Mouse (Mus musculus): ENCODE measurements around the gene Iqschfp. TPM values are rescaled to one million over a fixed set of nuclear protein-coding genes. Genes with fewer than 3 reads are reported as not detected.

The Iqschfp gene
- polyA plus RNA-seq, 1 experiment = 1.2 TPM

GRCm38 (mm10) chr3:67930424-67931133 lies 38.5 kb downstream of the Iqschfp start:
- TF ChIP-seq CTCF (IDR thresholded peaks at IDR 0.05; ENCODE audit: borderline replicate concordance, insufficient read depth, low read depth, low read length) (no peak), POLR2A (IDR thresholded peaks at IDR 0.05; ENCODE audit: borderline replicate concordance, insufficient read depth, low read length) (no peak)
- 79% methylated on average over 10 of the region's 10 CpGs for WGBS
- H3K4me3 ChIP-seq (replicated peaks; ENCODE audit: insufficient read depth, low read depth, low read length) = no peak overlapping the region
- no peak overlapping the region for H3K27ac ChIP-seq (ENCODE audit: insufficient read depth, low read length)
- no peak for DNase-seq
- H3K27me3 ChIP-seq (ENCODE audit: control insufficient read depth, insufficient read depth, low read length) = no peaks in the 10 kb centered on the region
- H3K4me1 ChIP-seq (ENCODE audit: control insufficient read depth, insufficient read depth, low read length) = no peaks in the 10 kb centered on the region

DNA sequence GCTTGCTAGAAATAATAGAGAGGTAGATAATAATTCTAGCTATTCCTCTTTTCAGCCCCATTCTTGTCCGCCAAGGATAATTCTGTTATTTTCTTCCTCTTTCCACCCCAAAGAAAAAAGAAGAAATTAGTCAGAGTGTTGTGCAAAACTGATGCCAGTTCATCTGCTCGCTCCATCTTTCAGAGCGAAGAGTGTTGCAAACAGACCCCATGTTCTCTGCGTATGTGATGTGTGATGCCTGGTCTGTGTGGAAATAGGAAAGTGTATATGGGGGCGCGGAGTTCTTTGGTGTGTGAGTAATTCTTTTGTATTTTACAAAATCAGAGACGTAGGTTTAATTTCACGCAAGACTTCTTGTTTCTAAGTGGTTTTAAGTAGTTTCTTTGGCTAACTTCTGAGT lies 39.1 kb downstream of the Iqschfp start:
- Histone ChIP-seq H3K27ac (ENCODE audit: insufficient read depth, low read length) (no peak overlapping the region), H3K4me3 (replicated peaks; ENCODE audit: insufficient read depth, low read depth, low read length) (no peak overlapping the region), H3K4me1 (ENCODE audit: control insufficient read depth, insufficient read depth, low read length) (no peaks in the 10 kb centered on the region), H3K27me3 (ENCODE audit: control insufficient read depth, insufficient read depth, low read length) (no peaks in the 10 kb centered on the region)
- no peak for DNase-seq
- 88% methylated on average over 8 of the region's 8 CpGs for WGBS
- no peak for TF ChIP-seq POLR2A (IDR thresholded peaks at IDR 0.05; ENCODE audit: borderline replicate concordance, insufficient read depth, low read length)
- no peak for TF ChIP-seq CTCF (IDR thresholded peaks at IDR 0.05; ENCODE audit: borderline replicate concordance, insufficient read depth, low read depth, low read length)

DNA sequence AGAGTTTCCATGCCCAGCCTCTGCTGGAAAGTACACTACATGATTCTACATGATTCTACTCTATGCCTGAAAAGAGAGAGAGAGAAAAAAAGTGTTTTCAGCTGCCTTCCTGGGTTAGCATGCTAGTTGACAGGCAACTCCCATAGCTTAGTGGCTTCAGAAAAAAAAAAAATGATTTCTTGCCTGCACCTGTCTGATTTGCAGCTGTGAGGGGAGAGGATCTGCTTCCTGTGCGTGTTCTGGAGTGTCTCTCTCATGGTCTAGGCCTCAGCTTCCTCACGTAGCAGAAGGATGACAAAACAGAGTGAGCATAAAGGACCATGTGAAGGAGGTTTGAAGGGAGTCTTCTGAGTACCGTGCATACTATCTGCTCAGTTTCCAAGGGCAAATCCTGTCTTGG lies 39.9 kb downstream of the Iqschfp start:
- H3K4me1 ChIP-seq (ENCODE audit: control insufficient read depth, insufficient read depth, low read length) = no peaks in the 10 kb centered on the region
- WGBS = 82% methylated on average over 3 of the region's 3 CpGs
- no peak for DNase-seq
- no peak overlapping the region for H3K27ac ChIP-seq (ENCODE audit: insufficient read depth, low read length)
- no peak overlapping the region for H3K4me3 ChIP-seq (replicated peaks; ENCODE audit: insufficient read depth, low read depth, low read length)
- no peaks in the 10 kb centered on the region for H3K27me3 ChIP-seq (ENCODE audit: control insufficient read depth, insufficient read depth, low read length)
- TF ChIP-seq POLR2A (IDR thresholded peaks at IDR 0.05; ENCODE audit: borderline replicate concordance, insufficient read depth, low read length) (no peak), CTCF (IDR thresholded peaks at IDR 0.05; ENCODE audit: borderline replicate concordance, insufficient read depth, low read depth, low read length) (no peak)

DNA sequence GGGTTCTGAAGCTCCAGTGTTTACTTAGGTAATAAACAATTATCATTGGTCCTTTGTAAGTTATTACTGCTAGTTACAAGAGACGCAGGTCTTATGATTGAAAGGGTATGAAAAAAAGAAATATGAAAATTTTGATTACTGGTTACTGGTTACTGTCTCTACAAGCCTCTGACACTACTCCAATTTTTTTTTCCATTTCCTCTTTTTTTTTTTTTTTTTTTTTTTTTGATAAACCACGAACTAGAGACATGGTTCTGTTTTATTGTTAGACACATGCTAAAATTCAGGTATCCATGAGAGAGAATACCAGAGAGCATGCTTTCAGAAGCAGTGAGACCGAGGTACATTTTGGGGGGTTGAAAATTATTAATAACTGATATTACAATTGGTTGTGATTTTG lies 43.8 kb downstream of the Iqschfp start:
- TF ChIP-seq CTCF (IDR thresholded peaks at IDR 0.05; ENCODE audit: borderline replicate concordance, insufficient read depth, low read depth, low read length) (no peak), POLR2A (IDR thresholded peaks at IDR 0.05; ENCODE audit: borderline replicate concordance, insufficient read depth, low read length) (no peak)
- DNase-seq = no peak
- 84% methylated on average over 3 of the region's 3 CpGs for WGBS
- no peaks in the 10 kb centered on the region for H3K4me1 ChIP-seq (ENCODE audit: control insufficient read depth, insufficient read depth, low read length)
- H3K27ac ChIP-seq (ENCODE audit: insufficient read depth, low read length) = no peak overlapping the region
- H3K27me3 ChIP-seq (ENCODE audit: control insufficient read depth, insufficient read depth, low read length) = no peaks in the 10 kb centered on the region
- H3K4me3 ChIP-seq (replicated peaks; ENCODE audit: insufficient read depth, low read depth, low read length) = no peak overlapping the region

DNA sequence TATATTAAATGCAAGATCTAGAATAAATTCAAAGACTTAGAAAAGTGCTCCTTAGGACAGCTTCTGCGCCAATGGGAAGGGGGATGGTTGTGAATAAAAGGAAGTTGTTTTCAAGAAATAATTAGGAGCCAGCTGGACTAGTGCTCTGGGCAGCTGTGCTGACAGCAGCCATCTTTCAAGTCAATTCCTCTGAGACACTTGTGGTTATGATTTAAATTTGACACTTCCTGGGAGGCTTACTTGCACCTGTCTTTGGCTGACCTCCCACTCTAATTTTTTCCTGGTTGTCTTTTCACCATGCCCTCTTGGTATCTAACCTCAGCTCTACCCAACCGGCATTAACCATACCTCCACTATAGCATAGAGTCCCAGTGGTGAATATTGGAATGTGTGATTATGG lies 55.0 kb downstream of the Iqschfp start:
- 76% methylated on average over 2 of the region's 2 CpGs for WGBS
- no peak overlapping the region for H3K27ac ChIP-seq (ENCODE audit: insufficient read depth, low read length)
- no peak for DNase-seq
- H3K27me3 ChIP-seq (ENCODE audit: control insufficient read depth, insufficient read depth, low read length) = no peaks in the 10 kb centered on the region
- TF ChIP-seq POLR2A (IDR thresholded peaks at IDR 0.05; ENCODE audit: borderline replicate concordance, insufficient read depth, low read length) (no peak), CTCF (IDR thresholded peaks at IDR 0.05; ENCODE audit: borderline replicate concordance, insufficient read depth, low read depth, low read length) (no peak)
- H3K4me3 ChIP-seq (replicated peaks; ENCODE audit: insufficient read depth, low read depth, low read length) = no peak overlapping the region
- no peaks in the 10 kb centered on the region for H3K4me1 ChIP-seq (ENCODE audit: control insufficient read depth, insufficient read depth, low read length)

DNA sequence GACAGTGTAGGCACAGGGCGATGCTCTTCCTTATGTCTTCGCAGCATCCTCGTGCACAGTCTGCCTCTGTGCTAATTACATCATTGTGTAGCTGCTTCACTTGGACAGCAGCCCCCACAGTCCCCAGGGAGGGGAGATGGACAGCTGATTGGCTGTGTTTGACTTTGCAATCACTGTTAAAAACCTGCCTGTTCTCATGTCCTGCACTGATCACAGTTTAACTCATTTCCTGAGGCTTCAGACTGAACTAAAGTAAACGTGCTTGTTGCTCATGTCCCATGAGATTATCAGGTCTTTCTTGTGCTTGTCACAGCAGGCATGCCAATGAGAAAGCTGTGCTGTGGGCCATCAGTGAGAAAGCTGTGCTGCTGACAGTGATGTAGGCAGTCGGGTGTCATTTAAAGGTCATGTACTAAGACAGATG lies 60.5 kb downstream of the Iqschfp start:
- Histone ChIP-seq H3K27ac (ENCODE audit: insufficient read depth, low read length) (no peak overlapping the region), H3K4me3 (replicated peaks; ENCODE audit: insufficient read depth, low read depth, low read length) (no peak overlapping the region), H3K27me3 (ENCODE audit: control insufficient read depth, insufficient read depth, low read length) (no peaks in the 10 kb centered on the region), H3K4me1 (ENCODE audit: control insufficient read depth, insufficient read depth, low read length) (no peaks in the 10 kb centered on the region)
- 13% methylated on average over 5 of the region's 5 CpGs for WGBS
- no peak for TF ChIP-seq CTCF (IDR thresholded peaks at IDR 0.05; ENCODE audit: borderline replicate concordance, insufficient read depth, low read depth, low read length)
- TF ChIP-seq POLR2A (IDR thresholded peaks at IDR 0.05; ENCODE audit: borderline replicate concordance, insufficient read depth, low read length) = no peak
- DNase-seq = no peak

DNA sequence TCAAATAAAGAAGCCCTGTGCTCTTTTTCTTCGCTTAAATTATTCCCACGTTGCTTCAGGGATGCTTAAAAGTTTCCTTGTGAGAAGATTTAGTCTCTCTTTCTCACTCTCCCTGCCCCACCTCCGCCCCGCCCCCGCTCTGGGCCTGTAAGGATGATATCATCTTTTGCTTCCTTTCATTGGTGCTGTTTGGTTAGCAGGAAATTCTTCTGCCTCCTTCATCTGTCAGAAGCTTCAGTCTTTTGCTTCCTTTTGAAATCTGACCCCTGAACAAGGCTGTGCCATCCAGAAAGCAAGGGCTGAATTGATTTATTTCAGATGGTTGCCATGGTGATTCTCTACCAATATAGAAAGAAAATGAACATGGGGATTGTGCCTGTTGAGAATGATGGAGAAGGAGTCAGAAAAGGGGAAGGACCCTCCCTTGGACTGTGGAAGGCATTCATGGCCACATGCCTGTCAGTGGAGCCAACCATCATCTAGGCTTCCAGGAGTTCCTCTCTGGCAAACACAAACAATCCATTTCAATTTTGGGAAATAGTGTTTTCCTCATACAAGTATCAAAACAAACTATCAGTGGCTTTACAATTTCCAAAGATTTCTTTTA lies 62.5 kb downstream of the Iqschfp start:
- Histone ChIP-seq H3K27me3 (ENCODE audit: control insufficient read depth, insufficient read depth, low read length) (no peaks in the 10 kb centered on the region), H3K4me1 (ENCODE audit: control insufficient read depth, insufficient read depth, low read length) (no peaks in the 10 kb centered on the region), H3K4me3 (replicated peaks; ENCODE audit: insufficient read depth, low read depth, low read length) (no peak overlapping the region), H3K27ac (ENCODE audit: insufficient read depth, low read length) (no peak overlapping the region)
- no peak for DNase-seq
- WGBS = 50% methylated on average over 5 of the region's 5 CpGs
- TF ChIP-seq CTCF (IDR thresholded peaks at IDR 0.05; ENCODE audit: borderline replicate concordance, insufficient read depth, low read depth, low read length) (no peak), POLR2A (IDR thresholded peaks at IDR 0.05; ENCODE audit: borderline replicate concordance, insufficient read depth, low read length) (no peak)

GRCm38 (mm10) chr3:67959672-67960071 lies 67.6 kb downstream of the Iqschfp start:
- no peaks in the 10 kb centered on the region for H3K4me1 ChIP-seq (ENCODE audit: control insufficient read depth, insufficient read depth, low read length)
- no peak overlapping the region for H3K27ac ChIP-seq (ENCODE audit: insufficient read depth, low read length)
- no peak for DNase-seq
- no peaks in the 10 kb centered on the region for H3K27me3 ChIP-seq (ENCODE audit: control insufficient read depth, insufficient read depth, low read length)
- no peak overlapping the region for H3K4me3 ChIP-seq (replicated peaks; ENCODE audit: insufficient read depth, low read depth, low read length)
- 61% methylated on average over 7 of the region's 7 CpGs for WGBS
- no peak for TF ChIP-seq POLR2A (IDR thresholded peaks at IDR 0.05; ENCODE audit: borderline replicate concordance, insufficient read depth, low read length)
- no peak for TF ChIP-seq CTCF (IDR thresholded peaks at IDR 0.05; ENCODE audit: borderline replicate concordance, insufficient read depth, low read depth, low read length)
